Mouse (Mus musculus) skeletal muscle tissue, adult 2 months (tissue): Measurements from ENCODE around the gene 4930404H24Rik.

Experiments
- DNase-seq: peaks from one replicate; pipeline ENCODE4 v3.0.0-alpha.2; 2012; ENCODE audit warnings: low read depth, low spot score

Gene 4930404H24Rik

GRCm38 (mm10) chr2:153509211-153510029, 16.8 kb downstream of the 4930404H24Rik start:
- DNase-seq, result no peak

- no peak for DNase-seq
These were observed 17.5 kb downstream of the 4930404H24Rik start for GRCm38 (mm10) chr2:153510136-153510535.

GRCm38 (mm10) chr2:153511562-153511961, 19.0 kb downstream of the 4930404H24Rik start:
- DNase-seq, result no peak

- no peak for DNase-seq
These were observed 20.1 kb downstream of the 4930404H24Rik start for GRCm38 (mm10) chr2:153512416-153513323.

GRCm38 (mm10) chr2:153513983-153514382, 21.4 kb downstream of the 4930404H24Rik start:
- DNase-seq, result no peak

GRCm38 (mm10) chr2:153514497-153515380, 22.1 kb downstream of the 4930404H24Rik start:
- DNase-seq, result no peak

- no peak for DNase-seq
These were observed 23.0 kb downstream of the 4930404H24Rik start for GRCm38 (mm10) chr2:153515582-153515981.

- DNase-seq, result no peak
These were observed 24.4 kb downstream of the 4930404H24Rik start for GRCm38 (mm10) chr2:153516961-153517360.

GRCm38 (mm10) chr2:153520057-153520456, 27.5 kb downstream of the 4930404H24Rik start:
- no peak for DNase-seq

GRCm38 (mm10) chr2:153522270-153522669, 29.7 kb downstream of the 4930404H24Rik start:
- no peak for DNase-seq

GRCm38 (mm10) chr2:153523143-153523542, 30.6 kb downstream of the 4930404H24Rik start:
- no peak for DNase-seq

GRCm38 (mm10) chr2:153523656-153524055, 31.1 kb downstream of the 4930404H24Rik start:
- no peak for DNase-seq

GRCm38 (mm10) chr2:153524727-153525126, 32.1 kb downstream of the 4930404H24Rik start:
- DNase-seq, result no peak

- no peak for DNase-seq
These were observed 33.3 kb downstream of the 4930404H24Rik start for GRCm38 (mm10) chr2:153525906-153526311.

GRCm38 (mm10) chr2:153526850-153527530, 34.4 kb downstream of the 4930404H24Rik start:
- DNase-seq, result no peak

GRCm38 (mm10) chr2:153527580-153528531, 35.3 kb downstream of the 4930404H24Rik start:
- DNase-seq, result no peak

- DNase-seq, result no peak
These were observed 36.2 kb downstream of the 4930404H24Rik start for GRCm38 (mm10) chr2:153528571-153529364.

- peak; percentile 22 for DNase-seq
These were observed 36.8 kb downstream of the 4930404H24Rik start for GRCm38 (mm10) chr2:153529365-153529781.
